Mouse (Mus musculus) hindbrain, embryonic 16.5 days (tissue): ENCODE measurements around the gene Sbk2. TPM values are rescaled to one million over a fixed set of nuclear protein-coding genes. Genes with fewer than 3 reads are reported as not detected.

Source experiments
- ATAC-seq: fragments of 200-750 bp; cut with Nextera tagmentation; 2 replicates; pipeline ENCODE4 v1.8.0; 2017; ENCODE audit warnings: moderate TSS enrichment, moderate library complexity
- H3K27ac ChIP-seq: fragments of 300-500 bp; sonication (generic); 2 replicates; pipeline ENCODE4 v1.5.1; 2014; ENCODE audit warnings: low read depth, mild to moderate bottlenecking, control low read depth, low read length, moderate library complexity
- H3K27me3 ChIP-seq: fragments of 300-500 bp; sonication (generic); replicated peaks from 2 replicates; pipeline ENCODE4 v1.6.1; 2014; ENCODE audit warnings: low read length; ENCODE audit not compliant: control insufficient read depth, insufficient read depth
- H3K36me3 ChIP-seq: fragments of 300-500 bp; sonication (generic); 2 replicates; pipeline ENCODE4 v1.6.1; 2014; ENCODE audit warnings: mild to moderate bottlenecking, low read length, moderate library complexity, mixed read lengths; ENCODE audit not compliant: control insufficient read depth, insufficient read depth
- H3K4me1 ChIP-seq: fragments of 300-500 bp; sonication (generic); 2 replicates; pipeline ENCODE4 v1.6.1; 2014; ENCODE audit warnings: low read depth, low read length; ENCODE audit not compliant: control insufficient read depth, insufficient read depth
- H3K4me2 ChIP-seq: fragments of 300-500 bp; sonication (generic); 2 replicates; pipeline ENCODE4 v1.6.1; 2014; ENCODE audit warnings: mild to moderate bottlenecking, low read length, control low read depth, moderate library complexity
- H3K4me3 ChIP-seq: fragments of 300-500 bp; sonication (generic); 2 replicates; pipeline ENCODE4 v1.5.1; 2014; ENCODE audit warnings: mild to moderate bottlenecking, low read length, control low read depth, moderate library complexity
- H3K9ac ChIP-seq: fragments of 300-500 bp; sonication (generic); 2 replicates; pipeline ENCODE4 v1.6.1; 2014; ENCODE audit warnings: low read depth, mild to moderate bottlenecking, control low read depth, low read length, moderate library complexity
- H3K9me3 ChIP-seq: fragments of 300-500 bp; sonication (generic); 2 replicates; pipeline ENCODE4 v1.6.1; 2014; ENCODE audit warnings: mild to moderate bottlenecking, low read length, moderate library complexity; ENCODE audit not compliant: control insufficient read depth
- WGBS: fragments of 180-500 bp; shearing (Covaris S2); extraction: QIAGEN DNeasy Blood & Tissue Kit; methylation state at CpG from one replicate; pipeline ENCODE4 v1.1.7; 2014; 5-methylcytosine and 5-hydroxymethylcytosine counted together
- polyA plus RNA-seq: library from polyadenylated mRNA; unstranded; fragments of >200 nt; fragmentation: Nextera tagmentation; extraction: Ambion mirVana; gene quantifications from 2 replicates; pipeline ENCODE4 v1.2.1, GENCODE M21; 2015

The Sbk2 gene
- polyA plus RNA-seq, 1 experiment from 2014 or later = not detected

DNA sequence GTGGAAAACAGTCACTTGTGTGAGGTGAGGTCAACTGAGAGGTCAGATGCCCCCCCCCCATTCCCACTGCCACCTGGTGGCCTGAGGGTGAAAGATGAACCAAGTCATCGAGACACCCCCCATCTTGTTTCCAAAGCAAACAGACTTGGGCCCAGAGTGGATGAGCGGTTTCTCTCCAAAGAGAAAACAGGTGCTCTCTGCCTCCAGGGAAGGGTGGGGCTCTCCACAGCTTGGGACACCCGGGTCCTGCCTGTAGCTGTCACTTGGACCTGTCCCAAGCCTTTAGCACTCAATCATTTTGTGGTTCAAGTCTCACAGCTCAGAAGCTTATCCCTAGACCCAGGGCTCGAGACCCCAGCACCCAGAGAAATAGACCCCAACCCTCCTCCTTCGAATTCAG, 679 bp downstream of the Sbk2 start:
- 87% methylated on average over 5 of the region's 5 CpGs for WGBS
- 0 out of 2 replicates have a peak, but pooled peaks cover 2% of the 10 kb centered on the region for H3K27me3 ChIP-seq
- ATAC-seq = no peak
- no peaks in the 10 kb centered on the region for H3K36me3 ChIP-seq
- no peaks in the 10 kb centered on the region; the same call in 1 of the 2 replicates for H3K4me1 ChIP-seq
- no peak overlapping the region for H3K4me3 ChIP-seq
- H3K9ac ChIP-seq = no peak overlapping the region
- H3K4me2 ChIP-seq = no peak overlapping the region
- no peaks in the 10 kb centered on the region for H3K9me3 ChIP-seq
- no peak overlapping the region for H3K27ac ChIP-seq

DNA sequence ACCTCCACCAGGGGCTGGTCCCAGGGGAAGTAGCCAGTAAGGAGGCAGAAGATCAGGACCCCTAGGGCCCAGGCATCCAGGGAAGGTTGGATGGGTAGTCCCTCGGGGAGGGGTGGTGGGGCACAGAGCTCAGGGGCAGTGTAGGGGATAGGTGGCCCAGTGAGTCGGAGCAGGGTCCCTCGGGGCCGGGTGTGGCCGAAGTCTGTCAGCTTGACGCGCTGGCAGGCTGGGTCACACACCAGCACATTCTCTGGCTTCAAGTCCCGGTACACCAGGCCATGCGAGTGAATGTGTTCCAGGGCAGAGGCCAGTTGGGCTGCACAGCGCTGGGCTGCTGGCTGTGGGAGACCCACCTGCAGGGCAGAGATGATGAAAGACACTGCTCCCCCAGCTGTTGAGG, 6.8 kb downstream of the Sbk2 start:
- Histone ChIP-seq H3K36me3 (no peaks in the 10 kb centered on the region), H3K4me1 (no peaks in the 10 kb centered on the region), H3K4me2 (no peak overlapping the region), H3K27me3 (no peaks in the 10 kb centered on the region), H3K4me3 (no peak overlapping the region), H3K9ac (no peak overlapping the region), H3K27ac (no peak overlapping the region), H3K9me3 (no peaks in the 10 kb centered on the region)
- no peak for ATAC-seq
- WGBS = 91% methylated on average over 10 of the region's 10 CpGs

DNA sequence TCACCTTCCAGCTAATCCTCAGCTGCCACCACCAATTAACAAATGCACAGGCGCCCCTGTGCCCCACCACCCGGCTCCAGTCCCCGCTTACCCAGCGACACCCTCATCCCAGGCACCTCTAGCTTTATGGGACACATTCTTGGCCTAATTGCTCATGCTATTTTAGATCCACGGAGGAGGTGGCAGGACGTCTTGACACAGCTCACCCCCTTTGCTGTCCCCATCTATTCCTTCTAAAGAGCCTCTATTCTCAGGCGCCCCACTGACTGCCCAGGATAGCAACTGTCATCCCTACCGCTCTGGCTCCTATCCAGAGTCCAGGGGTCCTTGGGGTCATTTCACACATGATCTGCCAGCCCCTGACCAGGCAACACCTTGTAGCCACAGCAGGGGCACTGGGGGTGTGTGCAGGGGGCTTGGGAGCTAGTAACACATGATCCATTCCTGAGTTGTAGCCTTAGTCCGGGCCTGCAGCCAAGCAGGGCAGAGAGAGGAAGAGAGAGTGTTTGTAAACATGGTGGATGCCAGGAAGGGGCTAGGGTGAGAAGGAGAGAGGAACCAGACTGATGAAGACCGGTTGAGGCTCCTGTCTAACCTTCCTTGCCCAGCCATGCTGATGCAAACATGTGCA, 10.3 kb downstream of the Sbk2 start:
- Histone ChIP-seq H3K9ac (no peak overlapping the region), H3K27ac (no peak overlapping the region), H3K36me3 (no peaks in the 10 kb centered on the region), H3K9me3 (no peaks in the 10 kb centered on the region), H3K4me2 (no peak overlapping the region), H3K4me3 (no peak overlapping the region), H3K27me3 (no peaks in the 10 kb centered on the region), H3K4me1 (no peaks in the 10 kb centered on the region)
- WGBS = 37% methylated on average over 10 of the region's 10 CpGs
- no peak for ATAC-seq

DNA sequence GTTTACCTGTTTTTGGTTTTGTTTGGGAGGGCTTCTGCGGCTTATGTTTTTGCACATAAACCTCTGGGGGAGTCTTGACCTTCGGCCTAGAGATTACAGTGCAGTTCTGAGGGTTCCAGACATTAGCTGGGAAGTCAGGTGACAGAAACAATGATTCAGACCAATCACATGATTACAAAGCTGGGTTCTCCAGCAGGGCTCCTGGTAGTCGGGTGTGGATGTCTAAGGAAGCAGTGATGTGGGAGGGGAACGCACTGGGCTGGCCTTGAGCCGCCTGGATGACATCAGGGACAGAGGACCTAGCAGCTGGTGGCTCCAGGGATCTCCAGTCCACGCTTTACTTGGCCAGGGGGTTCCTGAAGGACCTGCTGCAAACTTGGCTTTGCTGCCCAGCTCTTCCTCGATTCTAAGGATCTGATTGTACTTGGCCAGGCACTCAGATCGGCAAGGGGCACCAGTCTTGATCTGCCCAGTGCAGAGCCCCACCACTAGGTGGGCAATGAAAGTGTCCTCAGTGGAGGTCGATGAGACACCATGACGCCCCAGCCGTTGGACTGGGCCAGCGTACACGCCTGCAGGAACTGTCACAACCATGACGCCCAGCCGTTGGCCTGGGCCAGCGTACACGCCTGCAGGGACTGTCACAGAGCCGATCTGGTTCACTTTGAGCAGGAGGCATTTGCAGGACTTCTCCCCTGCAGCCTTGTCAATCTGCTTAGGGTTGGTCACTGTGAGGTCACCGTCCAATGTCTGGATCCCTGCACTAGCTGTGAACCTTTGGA, 13.5 kb downstream of the Sbk2 start:
- H3K4me3 ChIP-seq = no peak overlapping the region

DNA sequence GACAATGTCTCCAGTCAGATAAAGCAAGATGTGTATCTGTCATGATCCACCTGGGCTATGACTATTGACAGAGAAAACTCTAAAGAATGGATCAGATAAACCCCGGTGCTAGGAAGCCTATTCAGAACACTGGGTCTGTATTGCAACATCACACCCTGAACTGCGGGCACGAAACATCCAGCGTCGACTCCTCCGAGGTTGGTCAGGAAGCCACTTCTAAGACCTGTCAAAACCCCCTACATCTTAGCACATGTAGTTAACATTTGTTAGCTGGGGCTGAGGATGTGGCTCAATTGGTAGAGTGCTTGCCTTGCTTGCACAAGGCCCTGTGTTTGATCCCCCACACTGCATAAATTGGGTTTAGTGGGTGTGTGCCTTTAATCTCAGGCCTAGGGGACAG, 15.8 kb downstream of the Sbk2 start:
- H3K36me3 ChIP-seq = no peaks in the 10 kb centered on the region
- no peak overlapping the region for H3K9ac ChIP-seq
- no peak for ATAC-seq
- H3K4me1 ChIP-seq = no peaks in the 10 kb centered on the region; the same call in 1 of the 2 replicates
- H3K27ac ChIP-seq = no peak overlapping the region
- H3K27me3 ChIP-seq = no peaks in the 10 kb centered on the region
- no peak overlapping the region for H3K4me3 ChIP-seq
- H3K4me2 ChIP-seq = no peak overlapping the region
- no peaks in the 10 kb centered on the region for H3K9me3 ChIP-seq
- WGBS = 80% methylated on average over 6 of the region's 6 CpGs

More for the DNA sequence above, 13.5 kb downstream of the Sbk2 start:
- WGBS = 85% methylated on average over 19 of the region's 19 CpGs
- no peaks in the 10 kb centered on the region for H3K27me3 ChIP-seq
- H3K9ac ChIP-seq = no peak overlapping the region
- H3K27ac ChIP-seq = no peak overlapping the region
- H3K36me3 ChIP-seq = no peaks in the 10 kb centered on the region
- no peaks in the 10 kb centered on the region for H3K9me3 ChIP-seq
- H3K4me2 ChIP-seq = no peak overlapping the region
- no peak for ATAC-seq
- no peaks in the 10 kb centered on the region for H3K4me1 ChIP-seq

DNA sequence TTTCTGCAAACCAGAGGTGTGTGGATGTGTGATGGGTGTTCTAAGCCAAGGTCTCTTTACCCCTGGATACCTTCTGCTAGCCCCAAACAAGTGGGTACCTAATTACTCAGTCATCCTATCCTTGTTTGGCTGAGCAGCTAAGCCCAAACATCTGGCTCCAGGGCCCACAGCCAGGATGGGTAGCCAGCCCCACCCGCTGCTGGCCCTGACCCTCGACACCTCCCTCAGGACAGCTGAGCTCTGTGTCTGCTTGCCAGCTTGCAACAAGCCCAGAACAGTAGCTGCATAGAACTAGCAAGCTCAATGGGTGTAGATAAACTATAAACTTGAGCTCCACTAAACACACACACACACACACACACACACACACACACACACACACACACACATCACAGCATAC, 16.4 kb downstream of the Sbk2 start:
- no peak overlapping the region for H3K9ac ChIP-seq
- H3K27ac ChIP-seq = no peak overlapping the region
- H3K4me3 ChIP-seq = no peak overlapping the region
- H3K9me3 ChIP-seq = no peaks in the 10 kb centered on the region
- 64% methylated on average over 2 of the region's 2 CpGs for WGBS
- no peaks in the 10 kb centered on the region; the same call in 1 of the 2 replicates for H3K4me1 ChIP-seq
- no peak for ATAC-seq
- H3K36me3 ChIP-seq = no peaks in the 10 kb centered on the region
- no peaks in the 10 kb centered on the region for H3K27me3 ChIP-seq
- H3K4me2 ChIP-seq = no peak overlapping the region

DNA sequence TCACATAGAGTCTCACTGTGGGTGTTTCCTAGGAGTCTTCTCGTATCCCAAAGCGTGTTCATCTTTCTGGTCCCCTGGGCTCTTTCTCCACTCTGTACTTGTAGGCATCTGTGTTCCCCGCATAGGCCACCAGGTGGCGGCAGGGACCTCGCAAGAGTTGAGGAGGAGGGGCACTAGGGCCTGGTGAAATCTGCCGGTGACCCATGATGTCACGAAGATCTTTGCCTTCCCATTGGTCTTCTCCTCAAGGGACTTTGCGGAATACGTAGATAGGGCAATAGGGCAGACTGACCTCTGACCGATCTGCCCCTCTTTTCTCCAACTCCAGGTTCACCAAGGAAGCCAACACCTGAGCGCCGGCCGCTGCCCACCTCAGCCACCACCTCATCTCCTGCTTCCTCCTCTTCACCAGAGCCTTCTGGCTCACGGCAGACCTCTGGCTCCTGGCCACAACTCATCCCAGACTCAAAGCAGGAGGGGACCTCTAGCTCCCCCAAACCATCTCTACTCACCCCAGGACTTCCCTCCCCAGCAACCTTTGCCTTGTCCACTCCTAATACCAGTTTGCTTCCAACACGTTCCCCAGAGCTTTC, 20.9 kb downstream of the Sbk2 start:
- H3K27me3 ChIP-seq = no peaks in the 10 kb centered on the region
- no peaks in the 10 kb centered on the region for H3K9me3 ChIP-seq
- H3K4me1 ChIP-seq = no peaks in the 10 kb centered on the region; the same call in 1 of the 2 replicates
- no peak overlapping the region for H3K27ac ChIP-seq
- H3K4me3 ChIP-seq = peak overlapping the region; percentile 38
- H3K4me2 ChIP-seq = peak overlapping the region; percentile 54
- peak; percentile 78 for ATAC-seq
- WGBS = 19% methylated on average over 15 of the region's 15 CpGs
- no peak overlapping the region for H3K9ac ChIP-seq
- no peaks in the 10 kb centered on the region for H3K36me3 ChIP-seq

DNA sequence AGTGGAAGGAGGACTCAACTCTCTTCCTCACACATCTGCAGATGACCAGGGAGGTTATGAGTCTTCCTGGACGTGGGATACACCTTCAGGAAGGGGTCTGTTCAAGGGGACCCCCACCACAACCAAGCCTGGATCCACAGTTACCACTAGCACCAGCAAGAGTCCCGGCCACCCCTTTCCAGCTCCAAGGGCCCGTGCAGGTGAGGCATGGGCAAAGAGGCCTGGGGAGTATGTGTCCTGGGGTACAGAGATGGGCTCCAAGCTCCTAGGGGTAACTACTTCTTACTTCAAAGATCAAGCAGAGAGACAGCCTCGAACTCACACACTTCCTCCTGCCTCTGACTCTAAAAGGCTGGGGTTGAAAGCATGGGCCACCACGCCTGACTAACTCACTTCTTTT, 21.5 kb downstream of the Sbk2 start:
- H3K9ac ChIP-seq = no peak overlapping the region
- H3K4me2 ChIP-seq = no peak overlapping the region
- no peak overlapping the region for H3K4me3 ChIP-seq
- H3K27ac ChIP-seq = no peak overlapping the region
- H3K9me3 ChIP-seq = no peaks in the 10 kb centered on the region
- no peaks in the 10 kb centered on the region for H3K27me3 ChIP-seq
- ATAC-seq = 0 out of 2 replicates have a peak, but pooled peaks have one; percentile 7
- H3K36me3 ChIP-seq = no peaks in the 10 kb centered on the region
- no peaks in the 10 kb centered on the region; the same call in 1 of the 2 replicates for H3K4me1 ChIP-seq
- WGBS = 59% methylated on average over 5 of the region's 5 CpGs

DNA sequence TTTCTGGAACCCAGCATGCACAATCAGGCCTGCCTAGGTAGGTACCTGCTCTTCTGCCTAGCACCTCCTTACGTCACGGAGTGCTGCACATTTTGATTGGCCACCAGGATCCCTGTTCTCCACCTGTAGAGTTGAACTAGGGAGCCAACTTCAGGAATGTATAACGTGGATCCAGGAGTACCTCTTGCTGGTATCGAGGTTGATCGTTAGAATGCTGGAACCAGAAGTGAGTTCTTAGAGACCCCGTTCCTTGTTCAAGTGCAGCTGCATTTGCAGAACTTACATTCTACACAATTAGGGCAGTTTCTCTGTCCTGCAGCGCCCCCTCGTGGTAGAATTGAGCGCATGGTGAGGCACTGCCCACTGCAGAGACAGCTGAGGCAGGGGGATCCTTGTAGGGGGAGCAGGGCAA, 24.1 kb downstream of the Sbk2 start:
- Histone ChIP-seq H3K9ac (no peak overlapping the region), H3K27me3 (no peaks in the 10 kb centered on the region), H3K27ac (no peak overlapping the region), H3K4me1 (no peaks in the 10 kb centered on the region; the same call in 1 of the 2 replicates), H3K9me3 (no peaks in the 10 kb centered on the region), H3K36me3 (no peaks in the 10 kb centered on the region), H3K4me2 (no peak overlapping the region), H3K4me3 (no peak overlapping the region)
- ATAC-seq = peak; percentile 72; the same call in 1 of the 2 replicates
- 22% methylated on average over 9 of the region's 9 CpGs for WGBS
